Mouse (Mus musculus) embryonic facial prominence, embryonic 12.5 days (tissue): Measurements from ENCODE around the gene Mrpl54. TPM values are rescaled to one million over a fixed set of nuclear protein-coding genes. Genes with fewer than 3 reads are reported as not detected.

ENCODE experiments used
- ATAC-seq: fragments of 200-750 bp; cut with Nextera tagmentation; 2 replicates; pipeline ENCODE4 v1.8.0; 2017; ENCODE audit not compliant: insufficient number of reproducible peaks, insufficient read depth, low FRiP score, low TSS enrichment
- H3K27ac ChIP-seq: fragments of 300-500 bp; sonication (generic); 2 replicates; pipeline ENCODE4 v1.5.1; 2016; ENCODE audit warnings: mild to moderate bottlenecking
- H3K27me3 ChIP-seq: fragments of 300-500 bp; sonication (generic); 2 replicates; pipeline ENCODE4 v1.6.1; 2016; ENCODE audit warnings: mild to moderate bottlenecking, moderate library complexity
- H3K36me3 ChIP-seq: fragments of 300-500 bp; sonication (generic); 2 replicates; pipeline ENCODE4 v1.6.1; 2016; ENCODE audit warnings: mild to moderate bottlenecking
- H3K4me1 ChIP-seq: fragments of 300-500 bp; sonication (generic); 2 replicates; pipeline ENCODE4 v1.6.1; 2016
- H3K4me2 ChIP-seq: fragments of 300-500 bp; sonication (generic); replicated peaks from 2 replicates; pipeline ENCODE4 v1.6.1; 2016; ENCODE audit warnings: mild to moderate bottlenecking, moderate library complexity
- H3K4me3 ChIP-seq: fragments of 300-500 bp; sonication (generic); 2 replicates; pipeline ENCODE4 v1.5.1; 2016; ENCODE audit warnings: mild to moderate bottlenecking
- H3K9ac ChIP-seq: fragments of 300-500 bp; sonication (generic); 2 replicates; pipeline ENCODE4 v1.6.1; 2016; ENCODE audit warnings: mild to moderate bottlenecking, moderate library complexity
- H3K9me3 ChIP-seq: fragments of 300-500 bp; sonication (generic); 2 replicates; pipeline ENCODE4 v1.6.1; 2016; ENCODE audit warnings: mild to moderate bottlenecking, moderate library complexity
- WGBS: fragments of 180-500 bp; shearing (Covaris S2); methylation state at CpG from one replicate; pipeline ENCODE4 v1.1.7; 2016; 5-methylcytosine and 5-hydroxymethylcytosine counted together
- polyA plus RNA-seq: library from polyadenylated mRNA; unstranded; fragments of >200 nt; fragmentation: Nextera tagmentation; extraction: Ambion mirVana; gene quantifications from 2 replicates; pipeline ENCODE4 v1.2.1, GENCODE M21; 2016

The Mrpl54 gene
- polyA plus RNA-seq, 1 experiment from 2014 or later: 194 TPM

- H3K9me3 ChIP-seq: no peaks in the 10 kb centered on the region
- no peak for ATAC-seq
- peaks cover 90% of the 10 kb centered on the region for H3K27me3 ChIP-seq
- H3K4me3 ChIP-seq: no peak overlapping the region
- H3K4me2 ChIP-seq: no peak overlapping the region
- H3K27ac ChIP-seq: no peak overlapping the region
- H3K36me3 ChIP-seq: no peaks in the 10 kb centered on the region
- no peak overlapping the region for H3K9ac ChIP-seq
- WGBS: 50% methylated on average over 1 of the region's 1 CpGs
- peaks cover 21% of the 10 kb centered on the region for H3K4me1 ChIP-seq
Observed at GRCm38 (mm10) chr10:81254886-81255285, 11.8 kb downstream of the Mrpl54 start.

GRCm38 (mm10) chr10:81252424-81253419, 14.0 kb downstream of the Mrpl54 start, which contains the start of gene Matk:
Gene Matk (plus strand): TSS chr10:81252935.
- H3K27me3 ChIP-seq: peaks cover 73% of the 10 kb centered on the region

GRCm38 (mm10) chr10:81249442-81249841, 17.3 kb downstream of the Mrpl54 start:
- H3K4me3 ChIP-seq: no peak overlapping the region
- H3K4me2 ChIP-seq: no peak overlapping the region
- 83% methylated on average over 8 of the region's 8 CpGs for WGBS
- H3K36me3 ChIP-seq: 0 out of 2 replicates have a peak, but pooled peaks cover 6% of the 10 kb centered on the region
- ATAC-seq: no peak
- no peak overlapping the region for H3K9ac ChIP-seq
- H3K9me3 ChIP-seq: no peaks in the 10 kb centered on the region
- H3K27ac ChIP-seq: no peak overlapping the region
- peaks cover 10% of the 10 kb centered on the region for H3K4me1 ChIP-seq
- H3K27me3 ChIP-seq: peaks cover 51% of the 10 kb centered on the region

More at GRCm38 (mm10) chr10:81252424-81253419, 14.0 kb downstream of the Mrpl54 start, which contains the start of gene Matk:
- peak within 1 kb of the TSS; percentile 20; the same call in 1 of the 2 replicates for H3K4me3 ChIP-seq
- H3K27ac ChIP-seq: no peak within 1 kb of the TSS
- no peak for ATAC-seq
- no peaks in the 10 kb centered on the region for H3K36me3 ChIP-seq
- H3K4me2 ChIP-seq: peak within 1 kb of the TSS; percentile 46
- H3K9me3 ChIP-seq: no peaks in the 10 kb centered on the region
- WGBS: 9% methylated on average over 44 of the region's 44 CpGs
- peak within 1 kb of the TSS; percentile 31; the same call in 1 of the 2 replicates for H3K9ac ChIP-seq
- H3K4me1 ChIP-seq: peaks cover 17% of the 10 kb centered on the region

DNA sequence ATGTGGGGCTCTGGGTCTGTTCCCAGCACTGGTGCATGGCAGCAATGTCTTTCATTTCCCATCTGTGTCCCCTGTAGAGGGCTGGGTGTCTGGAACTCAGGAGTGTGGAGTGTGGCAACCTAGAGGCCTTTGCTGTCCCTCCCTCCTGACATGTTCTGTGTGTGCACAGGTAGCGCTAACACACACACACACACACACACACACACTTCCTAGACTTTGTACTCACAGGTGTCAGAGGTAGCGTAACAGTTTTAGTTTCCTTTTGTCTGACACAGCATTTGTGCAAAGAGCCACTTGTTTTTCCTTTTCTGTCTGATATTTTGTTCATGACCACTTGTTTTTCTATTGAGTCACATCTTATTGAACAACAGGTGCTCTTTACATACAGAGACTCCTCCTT, 18.9 kb downstream of the Mrpl54 start:
- Histone ChIP-seq H3K4me1 (peaks cover 6% of the 10 kb centered on the region), H3K27ac (no peak overlapping the region), H3K36me3 (0 out of 2 replicates have a peak, but pooled peaks cover 6% of the 10 kb centered on the region), H3K9ac (no peak overlapping the region), H3K27me3 (peaks cover 43% of the 10 kb centered on the region), H3K4me2 (no peak overlapping the region), H3K9me3 (no peaks in the 10 kb centered on the region), H3K4me3 (no peak overlapping the region)
- 91% methylated on average over 2 of the region's 2 CpGs for WGBS
- ATAC-seq: no peak

GRCm38 (mm10) chr10:81245166-81245565, 21.6 kb downstream of the Mrpl54 start:
- no peaks in the 10 kb centered on the region for H3K9me3 ChIP-seq
- ATAC-seq: no peak
- H3K4me2 ChIP-seq: no peak overlapping the region
- WGBS: 86% methylated on average over 6 of the region's 6 CpGs
- H3K27ac ChIP-seq: no peak overlapping the region
- peaks cover 35% of the 10 kb centered on the region for H3K27me3 ChIP-seq
- 0 out of 2 replicates have a peak, but pooled peaks cover 6% of the 10 kb centered on the region for H3K36me3 ChIP-seq
- no peak overlapping the region for H3K9ac ChIP-seq
- H3K4me3 ChIP-seq: no peak overlapping the region
- peaks cover 2% of the 10 kb centered on the region; the same call in 1 of the 2 replicates for H3K4me1 ChIP-seq

DNA sequence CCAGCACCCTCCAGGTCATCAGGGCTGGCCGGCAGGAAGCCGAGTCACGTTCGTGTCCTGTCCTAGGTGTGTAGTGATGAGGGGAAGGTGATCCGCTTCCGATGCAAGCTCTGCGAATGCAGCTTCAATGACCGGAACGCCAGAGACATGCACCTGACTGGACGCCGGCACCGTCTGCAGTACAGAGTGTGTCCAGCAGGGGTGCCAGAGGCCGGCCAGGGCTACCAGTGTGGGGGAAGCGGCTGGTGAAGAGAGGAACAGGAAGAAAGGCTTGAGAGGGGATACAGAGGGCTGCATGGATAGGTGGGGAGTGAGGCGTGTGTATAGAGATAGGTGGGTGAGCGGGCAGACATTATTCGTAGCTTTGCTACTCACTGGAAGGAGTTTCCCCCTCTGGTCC, 22.1 kb downstream of the Mrpl54 start:
- peak; percentile 24; the same call in 1 of the 2 replicates for ATAC-seq
- no peaks in the 10 kb centered on the region for H3K9me3 ChIP-seq
- 0 out of 2 replicates have a peak, but pooled peaks cover 6% of the 10 kb centered on the region for H3K36me3 ChIP-seq
- H3K4me1 ChIP-seq: peaks cover 7% of the 10 kb centered on the region
- H3K27ac ChIP-seq: no peak overlapping the region
- H3K4me3 ChIP-seq: no peak overlapping the region
- H3K4me2 ChIP-seq: no peak overlapping the region
- no peak overlapping the region for H3K9ac ChIP-seq
- WGBS: 8% methylated on average over 17 of the region's 17 CpGs
- H3K27me3 ChIP-seq: peaks cover 35% of the 10 kb centered on the region

GRCm38 (mm10) chr10:81244146-81244545, 22.6 kb downstream of the Mrpl54 start:
- Histone ChIP-seq H3K4me1 (peaks cover 12% of the 10 kb centered on the region), H3K36me3 (0 out of 2 replicates have a peak, but pooled peaks cover 6% of the 10 kb centered on the region), H3K27me3 (peaks cover 37% of the 10 kb centered on the region), H3K4me2 (no peak overlapping the region), H3K9me3 (no peaks in the 10 kb centered on the region), H3K27ac (no peak overlapping the region), H3K4me3 (no peak overlapping the region), H3K9ac (no peak overlapping the region)
- no peak for ATAC-seq
- 78% methylated on average over 4 of the region's 4 CpGs for WGBS

DNA sequence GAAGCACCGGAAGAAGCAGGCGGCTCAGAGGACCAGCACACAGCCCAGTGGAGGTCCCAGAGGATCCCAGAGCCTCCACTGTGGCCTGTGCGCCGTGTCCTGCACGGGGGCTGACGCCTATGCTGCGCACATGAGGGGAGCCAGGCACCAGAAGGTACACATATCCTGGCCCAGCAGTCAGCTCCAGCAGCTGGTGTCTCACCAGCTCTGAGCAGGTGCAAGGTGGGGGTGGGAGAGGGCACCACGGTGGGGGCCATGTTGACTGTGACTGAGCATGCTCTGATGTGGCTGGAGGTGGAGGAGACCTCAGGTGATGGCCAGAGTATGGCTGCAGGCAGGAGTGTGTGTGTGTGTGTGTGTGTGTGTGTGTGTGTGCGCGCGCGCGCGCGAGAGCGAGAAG, 24.7 kb downstream of the Mrpl54 start:
- Histone ChIP-seq H3K27ac (no peak overlapping the region), H3K4me3 (no peak overlapping the region), H3K4me2 (no peak overlapping the region), H3K9me3 (no peaks in the 10 kb centered on the region), H3K9ac (no peak overlapping the region), H3K36me3 (no peaks in the 10 kb centered on the region), H3K27me3 (peaks cover 49% of the 10 kb centered on the region), H3K4me1 (peaks cover 12% of the 10 kb centered on the region)
- ATAC-seq: no peak
- 91% methylated on average over 16 of the region's 16 CpGs for WGBS

DNA sequence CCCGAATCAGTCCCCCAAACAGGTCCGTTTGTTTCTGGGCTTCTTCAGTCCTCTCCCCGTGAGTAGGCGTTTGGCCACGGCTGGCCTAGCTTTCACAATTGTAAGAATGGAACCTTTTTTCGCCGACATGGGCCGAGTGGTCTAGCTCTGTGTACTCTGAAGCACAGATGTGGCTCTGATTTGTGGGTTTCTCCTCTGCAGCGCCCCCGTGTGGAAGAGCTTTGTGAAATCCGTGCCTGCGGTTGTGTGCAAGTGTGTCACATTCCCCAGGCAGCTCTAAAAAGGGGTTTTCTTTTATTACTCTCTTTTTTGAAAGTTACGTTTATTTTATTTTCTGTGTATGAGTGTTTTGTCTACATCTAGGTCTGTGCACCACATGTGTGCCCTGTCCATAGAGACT, 25.9 kb downstream of the Mrpl54 start:
- no peak for ATAC-seq
- no peak overlapping the region for H3K4me3 ChIP-seq
- no peak overlapping the region for H3K27ac ChIP-seq
- H3K9ac ChIP-seq: no peak overlapping the region
- peaks cover 49% of the 10 kb centered on the region for H3K27me3 ChIP-seq
- 27% methylated on average over 13 of the region's 13 CpGs for WGBS
- H3K9me3 ChIP-seq: no peaks in the 10 kb centered on the region
- H3K36me3 ChIP-seq: no peaks in the 10 kb centered on the region
- peaks cover 12% of the 10 kb centered on the region for H3K4me1 ChIP-seq
- no peak overlapping the region for H3K4me2 ChIP-seq

GRCm38 (mm10) chr10:81238618-81239017, 28.1 kb downstream of the Mrpl54 start:
- H3K9me3 ChIP-seq: no peaks in the 10 kb centered on the region
- 74% methylated on average over 2 of the region's 2 CpGs for WGBS
- peaks cover 44% of the 10 kb centered on the region for H3K27me3 ChIP-seq
- no peaks in the 10 kb centered on the region for H3K36me3 ChIP-seq
- no peak overlapping the region for H3K9ac ChIP-seq
- H3K27ac ChIP-seq: no peak overlapping the region
- ATAC-seq: no peak
- peaks cover 16% of the 10 kb centered on the region for H3K4me1 ChIP-seq
- no peak overlapping the region for H3K4me3 ChIP-seq
- H3K4me2 ChIP-seq: no peak overlapping the region

DNA sequence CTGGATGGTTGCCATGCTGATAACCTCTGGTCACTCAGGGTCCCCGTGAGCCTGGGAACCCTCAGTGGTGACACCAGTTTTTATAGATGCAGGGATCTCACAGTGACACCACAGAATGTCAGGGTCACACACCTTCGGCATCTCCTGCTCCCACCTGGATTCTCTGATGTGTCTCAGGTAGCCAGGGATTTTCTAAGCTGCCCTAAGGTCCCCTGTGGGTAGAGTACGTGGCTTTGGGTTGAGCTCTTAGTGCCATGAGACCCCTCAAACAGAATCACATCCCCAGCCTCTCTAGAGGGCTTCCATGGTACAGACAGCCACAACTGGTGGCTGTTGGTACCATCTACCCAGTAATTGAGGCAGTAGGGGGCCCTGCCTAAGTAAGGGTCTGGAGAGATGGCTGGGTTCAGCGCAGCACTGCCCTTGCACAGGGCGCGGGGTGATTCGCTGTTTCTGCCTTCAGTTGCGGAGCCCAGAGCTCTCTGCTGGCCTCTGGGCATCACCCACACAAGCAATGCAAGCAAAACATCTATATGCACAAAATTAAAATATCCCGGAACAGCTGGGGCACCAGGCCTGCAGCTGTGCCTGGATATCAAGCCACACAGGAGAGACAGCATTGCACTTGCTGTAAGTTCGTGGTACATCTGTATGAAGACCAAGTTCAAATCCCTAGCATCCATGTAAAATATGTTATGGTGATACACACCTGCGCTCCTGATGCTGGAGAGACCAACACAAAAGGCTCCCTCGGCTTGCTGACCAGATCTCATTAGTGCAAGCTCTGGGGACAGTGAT, 30.1 kb downstream of the Mrpl54 start:
- no peaks in the 10 kb centered on the region for H3K36me3 ChIP-seq
- no peak overlapping the region for H3K9ac ChIP-seq
- H3K27me3 ChIP-seq: peaks cover 41% of the 10 kb centered on the region
- peaks cover 17% of the 10 kb centered on the region for H3K4me1 ChIP-seq
- no peak overlapping the region for H3K4me3 ChIP-seq
- WGBS: 81% methylated on average over 12 of the region's 12 CpGs
- H3K4me2 ChIP-seq: no peak overlapping the region
- ATAC-seq: no peak
- H3K9me3 ChIP-seq: no peaks in the 10 kb centered on the region
- H3K27ac ChIP-seq: no peak overlapping the region
